Mouse (Mus musculus): ENCODE results near the gene Atxn7l2. TPM values are rescaled to one million over a fixed set of nuclear protein-coding genes. Genes with fewer than 3 reads are reported as not detected.
"Not testable (repeated sequence)": the region's sequence is repeated elsewhere in the genome, so short reads cannot be mapped to it uniquely, and the experiment has no call there.

Gene Atxn7l2
- total and polyA plus RNA-seq, 3 experiments, result 1.8 to 4.2 (median 2.6) TPM

- H3K36me3 ChIP-seq (ENCODE audit: control insufficient read depth, insufficient read depth, low read length), result no peaks in the 10 kb centered on the region
- H3K27me3 ChIP-seq (ENCODE audit: control insufficient read depth, insufficient read depth, low read length), result no peaks in the 10 kb centered on the region
- no peak overlapping the region for H3K4me3 ChIP-seq
- 74% methylated on average over 3 of the region's 3 CpGs for WGBS
- no peak for DNase-seq
- H3K9ac ChIP-seq (ENCODE audit: low read depth, low read length), result no peak overlapping the region
- no peak for TF ChIP-seq POLR2A (IDR thresholded peaks at IDR 0.05; ENCODE audit: insufficient read depth, low read depth, low read length)
- no peak for TF ChIP-seq EP300 (IDR thresholded peaks at IDR 0.05; ENCODE audit: insufficient read depth, low read depth, low read length)
- no peak for TF ChIP-seq CTCF (IDR thresholded peaks at IDR 0.05)
- no peak overlapping the region for H3K27ac ChIP-seq
- no peaks in the 10 kb centered on the region for H3K79me2 ChIP-seq (replicated peaks; ENCODE audit: control insufficient read depth, insufficient read depth, low read length)
- intact Hi-C loops (cut with DNase I), result no loop called here
- H3K4me1 ChIP-seq (ENCODE audit: control insufficient read depth, insufficient read depth, low read length), result no peaks in the 10 kb centered on the region
Observed at GRCm38 (mm10) chr3:108241243-108241839, 30.6 kb upstream of the Atxn7l2 start.

GRCm38 (mm10) chr3:108237474-108238102 is 26.9 kb upstream of the Atxn7l2 start:
- H3K9ac ChIP-seq (ENCODE audit: low read depth, low read length); H3K27ac ChIP-seq; H3K4me3 ChIP-seq; DNase-seq; H3K79me2 ChIP-seq (replicated peaks; ENCODE audit: control insufficient read depth, insufficient read depth, low read length); H3K27me3 ChIP-seq (ENCODE audit: control insufficient read depth, insufficient read depth, low read length); H3K4me1 ChIP-seq (ENCODE audit: control insufficient read depth, insufficient read depth, low read length); H3K36me3 ChIP-seq (ENCODE audit: control insufficient read depth, insufficient read depth, low read length): not testable (repeated sequence)
- intact Hi-C loops (cut with DNase I), result loop anchor here (2.0 kb wide), 1 partner anchor 73 kb away; no protein-coding TSS in a partner anchor
- WGBS, result 78% methylated on average over 4 of the region's 4 CpGs
- peak; percentile 18; the same call in 1 of the 2 replicates for TF ChIP-seq CTCF (IDR thresholded peaks at IDR 0.05)

GRCm38 (mm10) chr3:108231646-108232045 is 20.9 kb upstream of the Atxn7l2 start:
- 79% methylated on average over 4 of the region's 4 CpGs for WGBS
- no peaks in the 10 kb centered on the region; the same call in 1 of the 2 replicates for H3K4me1 ChIP-seq (ENCODE audit: control insufficient read depth, insufficient read depth, low read length)
- H3K27me3 ChIP-seq (ENCODE audit: control insufficient read depth, insufficient read depth, low read length), result peaks cover 3% of the 10 kb centered on the region
- H3K79me2 ChIP-seq (replicated peaks; ENCODE audit: control insufficient read depth, insufficient read depth, low read length), result no peaks in the 10 kb centered on the region
- H3K4me3 ChIP-seq, result no peak overlapping the region
- no peak overlapping the region for H3K9ac ChIP-seq (ENCODE audit: low read depth, low read length)
- no peak overlapping the region for H3K27ac ChIP-seq
- DNase-seq, result no peak
- intact Hi-C loops (cut with DNase I), result no loop called here
- TF ChIP-seq POLR2A (IDR thresholded peaks at IDR 0.05; ENCODE audit: insufficient read depth, low read depth, low read length), result no peak
- TF ChIP-seq CTCF (IDR thresholded peaks at IDR 0.05), result no peak
- TF ChIP-seq EP300 (IDR thresholded peaks at IDR 0.05; ENCODE audit: insufficient read depth, low read depth, low read length), result no peak
- no peaks in the 10 kb centered on the region for H3K36me3 ChIP-seq (ENCODE audit: control insufficient read depth, insufficient read depth, low read length)

- intact Hi-C loops (cut with DNase I), result no loop called here
Observed at GRCm38 (mm10) chr3:108227521-108227920, 16.8 kb upstream of the Atxn7l2 start.

GRCm38 (mm10) chr3:108226558-108227350 is 16.0 kb upstream of the Atxn7l2 start, which contains the start of gene Sypl2:
Gene Sypl2, minus strand, starts transcription at chr3:108226648.
- no peaks in the 10 kb centered on the region for H3K36me3 ChIP-seq (ENCODE audit: control insufficient read depth, insufficient read depth, low read length)
- intact Hi-C loops (cut with DNase I), result no loop called here
- no peaks in the 10 kb centered on the region for H3K4me1 ChIP-seq (ENCODE audit: control insufficient read depth, insufficient read depth, low read length)
- 11% methylated on average over 43 of the region's 44 CpGs for WGBS
- H3K79me2 ChIP-seq (replicated peaks; ENCODE audit: control insufficient read depth, insufficient read depth, low read length), result no peaks in the 10 kb centered on the region
- H3K4me3 ChIP-seq, result peak within 1 kb of the TSS; percentile 42
- TF ChIP-seq POLR2A (IDR thresholded peaks at IDR 0.05; ENCODE audit: insufficient read depth, low read depth, low read length) (no peak), EP300 (IDR thresholded peaks at IDR 0.05; ENCODE audit: insufficient read depth, low read depth, low read length) (no peak), CTCF (IDR thresholded peaks at IDR 0.05) (no peak)
- H3K27ac ChIP-seq, result no peak within 1 kb of the TSS
- H3K27me3 ChIP-seq (ENCODE audit: control insufficient read depth, insufficient read depth, low read length), result peaks cover 10% of the 10 kb centered on the region
- peak; percentile 54 to 63 for DNase-seq
- peak within 1 kb of the TSS; percentile 48 for H3K9ac ChIP-seq (ENCODE audit: low read depth, low read length)

More at GRCm38 (mm10) chr3:108227521-108227920, 16.8 kb upstream of the Atxn7l2 start:
- Histone ChIP-seq H3K79me2 (replicated peaks; ENCODE audit: control insufficient read depth, insufficient read depth, low read length) (no peaks in the 10 kb centered on the region), H3K36me3 (ENCODE audit: control insufficient read depth, insufficient read depth, low read length) (no peaks in the 10 kb centered on the region), H3K9ac (ENCODE audit: low read depth, low read length) (no peak overlapping the region), H3K4me3 (no peak overlapping the region), H3K4me1 (ENCODE audit: control insufficient read depth, insufficient read depth, low read length) (no peaks in the 10 kb centered on the region; the same call in 1 of the 2 replicates), H3K27me3 (ENCODE audit: control insufficient read depth, insufficient read depth, low read length) (peaks cover 10% of the 10 kb centered on the region), H3K27ac (no peak overlapping the region)
- 92% methylated on average over 2 of the region's 2 CpGs for WGBS
- TF ChIP-seq POLR2A (IDR thresholded peaks at IDR 0.05; ENCODE audit: insufficient read depth, low read depth, low read length) (no peak), EP300 (IDR thresholded peaks at IDR 0.05; ENCODE audit: insufficient read depth, low read depth, low read length) (no peak), CTCF (IDR thresholded peaks at IDR 0.05) (no peak)
- no peak for DNase-seq

Data from heart, adult 2 months (tissue).